Mouse (Mus musculus) C2C12 (cell line): ENCODE data around the gene Dnah5. TPM values are rescaled to one million over a fixed set of nuclear protein-coding genes. Genes with fewer than 3 reads are reported as not detected.

Experiments used
- H3K27me3 ChIP-seq: one replicate; pipeline ENCODE4 v1.6.1; 2011; ENCODE audit not compliant: control insufficient read depth, insufficient read depth, insufficient read length
- H3K36me3 ChIP-seq: one replicate; pipeline ENCODE4 v1.6.1; 2011; ENCODE audit not compliant: control insufficient read depth, insufficient read depth
- H3K4me3 ChIP-seq: one replicate; pipeline ENCODE4 v1.5.1; 2011; ENCODE audit warnings: mild to moderate bottlenecking, control low read depth; ENCODE audit not compliant: poor library complexity, insufficient read depth, severe bottlenecking
- H3K79me2 ChIP-seq: one replicate; pipeline ENCODE4 v1.6.1; 2011; ENCODE audit not compliant: control insufficient read depth, insufficient read depth
- H3K79me3 ChIP-seq: one replicate; pipeline ENCODE4 v1.6.1; 2011; ENCODE audit warnings: low read depth, control low read depth
- H3ac ChIP-seq: one replicate; pipeline ENCODE3; 2011; ENCODE audit warnings: low read depth; ENCODE audit not compliant: control insufficient read depth, insufficient read length
- CEBPB ChIP-seq: IDR thresholded peaks from one replicate; pipeline ENCODE4 v1.6.1; 2011; ENCODE audit warnings: low read depth, mild to moderate bottlenecking, control low read depth, moderate library complexity
- CTCF ChIP-seq: IDR thresholded peaks from one replicate; pipeline ENCODE4 v1.5.1; 2011; ENCODE audit not compliant: control insufficient read depth, insufficient read depth, insufficient read length
- FOSL1 ChIP-seq: IDR thresholded peaks from one replicate; pipeline ENCODE4 v1.8.0; 2011; ENCODE audit warnings: mild to moderate bottlenecking, low read length; ENCODE audit not compliant: poor library complexity, insufficient read depth, severe bottlenecking
- MAX ChIP-seq: IDR thresholded peaks from one replicate; pipeline ENCODE4 v1.6.1; 2011; ENCODE audit warnings: mild to moderate bottlenecking, control low read depth
- MYOD1 ChIP-seq: IDR thresholded peaks from one replicate; pipeline ENCODE4 v1.6.1; 2011; ENCODE audit warnings: low read depth; ENCODE audit not compliant: control insufficient read depth, insufficient read length
- MYOG ChIP-seq: IDR thresholded peaks from one replicate; pipeline ENCODE4 v1.6.1; 2011; ENCODE audit not compliant: control insufficient read depth, insufficient read length; ENCODE audit errors: extremely low read depth
- USF1 ChIP-seq: IDR thresholded peaks from one replicate; pipeline ENCODE4 v1.6.1; 2011; ENCODE audit warnings: low read depth, mild to moderate bottlenecking, control low read depth, moderate library complexity
- polyA plus RNA-seq: library from polyadenylated mRNA; unstranded; fragments of >200 nt; fragmentation: generic; extraction: Trizol; gene quantifications from one replicate; pipeline ENCODE4 v1.2.1, GENCODE M21; 2012; ENCODE audit warnings: missing spikeins

Dnah5 gene
- polyA plus RNA-seq, 1 experiment, result 0.29 TPM

DNA sequence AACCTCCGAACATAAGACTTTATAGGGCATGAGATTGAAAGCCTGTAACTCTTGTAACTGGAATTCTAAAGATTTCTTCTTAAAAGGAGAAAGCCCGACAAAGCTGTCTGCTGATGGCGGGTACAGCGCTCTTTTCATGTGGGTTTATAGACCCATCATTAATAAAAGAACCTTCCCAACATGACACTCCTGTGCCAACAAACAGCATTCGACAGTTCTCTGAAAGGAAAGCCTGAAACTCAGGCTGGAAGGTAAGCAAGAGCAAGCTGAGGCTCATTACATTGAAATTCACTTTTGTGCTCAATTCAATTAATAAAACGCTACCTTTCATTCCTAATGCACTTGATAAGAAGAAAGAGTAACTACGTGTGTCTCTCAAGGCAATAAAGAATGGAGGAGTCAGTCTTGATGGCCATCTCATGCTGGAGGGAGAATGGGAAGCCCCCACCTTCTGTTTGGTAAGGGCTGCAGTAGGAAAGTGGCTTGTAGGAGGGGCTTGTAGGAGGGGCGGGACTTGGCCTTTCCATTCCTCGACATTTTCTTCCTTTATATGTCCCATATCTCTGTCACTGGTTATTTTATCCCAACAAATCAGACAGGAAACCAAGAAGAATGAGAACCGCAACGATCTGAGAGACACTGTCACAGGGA is 15.1 kb upstream of the Dnah5 start:
- Histone ChIP-seq H3ac (no peak overlapping the region), H3K4me3 (no peak overlapping the region), H3K79me3 (no peaks in the 10 kb centered on the region), H3K36me3 (no peaks in the 10 kb centered on the region), H3K27me3 (peaks cover 32% of the 10 kb centered on the region), H3K79me2 (no peaks in the 10 kb centered on the region)
- no peak for TF ChIP-seq USF1
- no peak for TF ChIP-seq FOSL1
- TF ChIP-seq CEBPB, result no peak
- TF ChIP-seq MYOD1, result no peak
- no peak for TF ChIP-seq MAX
- no peak for TF ChIP-seq CTCF
- TF ChIP-seq MYOG, result no peak

DNA sequence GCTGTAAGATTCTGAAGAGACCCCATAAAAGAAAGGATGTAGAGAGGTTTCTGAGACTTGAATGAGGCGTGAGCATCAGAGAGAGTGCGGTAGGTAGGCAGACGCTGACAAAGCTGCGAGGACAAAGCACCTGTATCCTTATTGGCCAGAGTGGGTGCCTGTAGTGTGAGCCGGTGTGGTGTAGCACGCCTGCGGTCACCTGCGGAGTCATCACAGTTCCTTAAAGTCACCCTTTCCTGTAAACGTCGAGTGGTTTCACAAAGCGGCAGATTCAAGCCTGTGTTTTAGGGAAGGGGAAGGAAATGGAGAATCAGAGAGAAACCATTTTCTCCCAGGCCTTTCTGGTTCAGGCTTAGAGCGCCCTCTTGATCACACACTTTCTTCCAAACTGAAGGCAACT is 13.9 kb upstream of the Dnah5 start:
- Histone ChIP-seq H3K79me2 (no peaks in the 10 kb centered on the region), H3K36me3 (no peaks in the 10 kb centered on the region), H3K4me3 (no peak overlapping the region), H3ac (no peak overlapping the region), H3K27me3 (peaks cover 30% of the 10 kb centered on the region), H3K79me3 (no peaks in the 10 kb centered on the region)
- TF ChIP-seq MYOD1 (no peak), MAX (no peak), FOSL1 (no peak), MYOG (no peak), USF1 (no peak), CTCF (no peak), CEBPB (no peak)

DNA sequence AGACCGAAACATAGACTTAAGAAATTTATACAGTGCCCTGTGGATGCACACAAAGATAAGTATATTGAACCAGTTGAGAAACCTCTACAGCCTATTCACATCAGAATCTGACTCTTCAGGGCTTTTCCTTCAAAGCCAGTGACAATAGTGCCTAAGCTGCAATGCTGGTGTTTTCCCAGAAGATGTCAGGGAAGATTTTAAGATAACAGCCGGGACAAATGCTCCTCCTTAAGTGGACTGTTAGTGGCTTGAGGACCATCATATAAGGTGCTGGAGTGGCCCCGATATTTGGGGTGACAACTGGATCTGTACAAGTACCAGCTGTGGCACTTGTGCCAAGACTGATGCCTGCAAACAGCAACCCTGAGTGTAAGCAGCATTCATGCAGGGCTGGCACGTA is 4.9 kb upstream of the Dnah5 start:
- no peak overlapping the region for H3K4me3 ChIP-seq
- no peaks in the 10 kb centered on the region for H3K79me3 ChIP-seq
- no peaks in the 10 kb centered on the region for H3K79me2 ChIP-seq
- no peak for TF ChIP-seq MYOG
- no peak for TF ChIP-seq CTCF
- TF ChIP-seq MAX, result no peak
- no peak for TF ChIP-seq MYOD1
- no peak for TF ChIP-seq USF1
- no peak for TF ChIP-seq CEBPB
- no peak for TF ChIP-seq FOSL1
- no peak overlapping the region for H3ac ChIP-seq
- H3K36me3 ChIP-seq, result no peaks in the 10 kb centered on the region
- H3K27me3 ChIP-seq, result peaks cover 31% of the 10 kb centered on the region

GRCm38 (mm10) chr15:28204626-28205025 is 1.1 kb downstream of the Dnah5 start:
- Histone ChIP-seq H3K27me3 (peaks cover 19% of the 10 kb centered on the region), H3K36me3 (no peaks in the 10 kb centered on the region), H3K4me3 (no peak overlapping the region), H3ac (no peak overlapping the region), H3K79me2 (no peaks in the 10 kb centered on the region), H3K79me3 (no peaks in the 10 kb centered on the region)
- TF ChIP-seq MYOG (no peak), CEBPB (no peak), FOSL1 (no peak), MYOD1 (no peak), CTCF (no peak), MAX (no peak), USF1 (no peak)

- H3K79me2 ChIP-seq, result no peaks in the 10 kb centered on the region
- TF ChIP-seq MAX (no peak), MYOD1 (no peak), USF1 (no peak), CEBPB (no peak), CTCF (no peak), MYOG (no peak), FOSL1 (no peak)
- H3K4me3 ChIP-seq, result no peak overlapping the region
- peaks cover 19% of the 10 kb centered on the region for H3K27me3 ChIP-seq
- no peaks in the 10 kb centered on the region for H3K36me3 ChIP-seq
- H3K79me3 ChIP-seq, result no peaks in the 10 kb centered on the region
- H3ac ChIP-seq, result no peak overlapping the region
These were observed 4.0 kb downstream of the Dnah5 start for GRCm38 (mm10) chr15:28207545-28207944.

DNA sequence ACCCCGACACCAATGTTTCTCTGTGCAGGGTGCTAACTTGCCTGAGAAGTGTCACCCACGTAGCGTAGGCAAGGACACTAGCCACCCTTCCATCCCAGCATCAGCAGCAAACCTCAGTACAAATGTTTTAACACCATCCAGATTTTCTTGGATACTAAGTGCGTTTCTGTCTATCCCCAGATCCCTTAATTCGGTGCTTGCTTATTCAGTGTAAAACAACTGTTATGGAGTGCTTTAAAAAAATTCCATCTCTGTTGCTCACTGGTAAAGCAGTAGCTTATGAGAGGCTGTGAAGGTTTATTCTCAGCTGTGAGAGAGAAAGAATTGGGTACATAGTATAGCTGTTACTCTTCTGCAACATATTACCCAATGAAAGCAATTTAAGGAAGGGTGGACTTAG is 9.5 kb downstream of the Dnah5 start:
- H3K27me3 ChIP-seq, result peaks cover 36% of the 10 kb centered on the region
- H3K36me3 ChIP-seq, result no peaks in the 10 kb centered on the region
- H3K4me3 ChIP-seq, result no peak overlapping the region
- no peak overlapping the region for H3ac ChIP-seq
- no peak for TF ChIP-seq MYOG
- no peak for TF ChIP-seq MAX
- no peak for TF ChIP-seq CEBPB
- no peak for TF ChIP-seq MYOD1
- no peak for TF ChIP-seq USF1
- TF ChIP-seq FOSL1, result no peak
- no peak for TF ChIP-seq CTCF
- H3K79me2 ChIP-seq, result no peaks in the 10 kb centered on the region
- H3K79me3 ChIP-seq, result no peaks in the 10 kb centered on the region
